Mouse (Mus musculus): ENCODE results near the gene Sun1.
A peak's percentile ranks its signal among the peaks of the same experiment; 100 is the strongest.

The Sun1 gene

GRCm38 (mm10) chr5:139208183-139208582 lies 7.7 kb downstream of the Sun1 start:
- DNase-seq (ENCODE audit: low spot score in 2 of 2) = no peak

DNA sequence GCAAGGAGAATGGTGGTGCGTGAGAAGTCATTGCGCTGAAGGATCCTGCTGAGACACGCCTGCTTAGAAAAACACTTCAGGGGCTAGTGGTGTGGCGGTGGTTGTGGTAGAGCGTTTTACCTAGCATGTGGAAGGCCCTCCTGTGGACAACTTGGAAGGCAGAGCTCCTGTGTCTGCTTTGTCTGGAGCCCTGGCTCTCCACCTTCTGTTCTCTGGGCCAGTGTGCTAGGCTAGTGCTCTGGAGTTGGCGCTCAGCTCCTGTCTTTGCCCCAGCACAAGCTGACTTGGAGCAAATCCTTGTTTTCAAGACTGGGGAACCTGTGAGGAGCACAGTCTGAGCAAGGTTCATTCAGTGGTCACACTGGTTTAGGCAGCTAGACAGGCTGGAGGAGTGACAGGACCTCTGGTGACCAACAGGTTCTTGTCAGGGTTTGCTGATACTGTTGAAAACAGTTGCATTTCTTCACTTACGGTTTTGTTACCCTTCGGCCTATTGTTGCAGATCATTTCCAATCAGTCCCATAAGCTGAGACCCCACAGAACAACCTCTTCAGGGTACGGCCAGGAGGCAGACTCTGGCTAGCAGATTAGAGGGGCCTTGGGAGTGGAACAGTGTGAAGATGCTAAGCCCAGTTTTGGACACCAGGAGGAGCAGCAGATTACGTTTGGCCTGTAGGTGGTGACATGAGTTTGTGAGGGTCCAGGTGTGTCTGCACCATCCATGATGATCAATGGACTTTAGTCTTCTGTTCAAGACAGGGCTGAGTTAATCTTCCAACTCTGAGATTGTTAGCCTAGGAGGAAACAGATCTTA lies 8.6 kb downstream of the Sun1 start:
- DNase-seq (ENCODE audit: low spot score in 2 of 2) = no peak

DNA sequence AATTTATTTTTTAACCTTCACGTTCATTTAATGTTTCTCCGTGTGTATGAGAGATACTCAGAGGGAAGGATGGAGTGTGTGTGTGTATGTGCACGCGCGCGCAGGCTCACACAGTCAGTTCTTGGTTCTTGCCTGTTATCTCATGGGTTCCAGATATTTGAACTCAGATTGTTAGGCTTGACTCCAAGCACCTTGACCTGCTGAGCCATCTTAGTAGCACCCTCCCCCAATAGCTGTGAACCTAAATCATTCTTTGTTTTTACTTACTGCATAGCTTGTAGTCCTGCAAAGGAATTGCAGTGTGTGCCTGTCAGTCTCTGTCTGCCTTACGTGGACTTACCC lies 9.2 kb downstream of the Sun1 start:
- no peak for DNase-seq (ENCODE audit: low spot score in 2 of 2)

DNA sequence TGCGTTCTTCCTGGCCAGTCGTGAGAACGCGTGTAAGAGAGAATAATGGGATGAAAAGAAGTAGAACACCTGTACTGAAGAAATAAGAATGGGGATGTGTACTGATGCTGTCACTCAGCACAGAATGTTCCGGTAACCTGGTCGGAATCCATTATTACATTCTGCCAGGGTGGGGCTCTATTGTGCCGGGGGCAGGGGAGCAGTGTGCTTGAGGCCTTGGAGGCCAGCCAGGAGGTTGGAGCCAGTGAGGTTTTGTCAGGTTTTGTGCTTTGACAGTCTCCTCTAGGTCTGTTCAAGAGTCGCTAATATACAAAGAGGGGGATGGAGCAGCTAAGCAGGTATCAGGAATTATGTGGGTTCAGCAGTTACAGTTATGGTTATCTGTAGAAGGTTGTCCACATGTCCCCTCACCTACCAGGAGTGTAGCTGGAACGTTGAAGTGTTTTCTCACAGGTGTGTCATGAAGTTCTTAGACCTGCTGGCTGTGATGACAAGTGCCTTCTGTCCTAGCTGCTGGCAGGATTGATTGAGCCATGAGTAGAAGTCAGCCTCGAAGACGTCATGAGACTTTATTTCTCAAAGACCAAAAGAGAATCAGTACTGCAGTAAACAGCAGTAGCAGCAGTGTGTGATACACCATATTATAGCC lies 11.4 kb downstream of the Sun1 start:
- no peak for DNase-seq (ENCODE audit: low spot score in 2 of 2)

DNA sequence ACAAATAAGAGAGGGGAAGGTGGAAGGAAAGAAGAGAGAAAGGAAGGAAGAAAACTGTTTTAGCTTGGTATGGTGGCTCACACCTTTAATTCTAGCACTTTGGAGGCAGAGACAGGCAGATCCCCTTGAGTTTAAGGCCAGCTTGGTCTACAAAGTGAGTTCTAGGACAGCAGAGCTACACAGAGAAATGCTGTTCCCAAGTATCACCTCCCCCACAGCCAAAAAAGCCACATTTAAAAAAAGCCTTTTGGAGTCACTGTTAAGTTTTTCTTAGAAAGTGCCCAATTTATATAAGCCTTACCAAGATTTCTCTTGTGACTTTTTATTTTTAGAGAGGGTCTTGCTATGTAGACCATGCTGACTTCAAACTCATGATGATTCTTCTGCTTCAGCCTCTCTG lies 13.9 kb downstream of the Sun1 start:
- DNase-seq (ENCODE audit: low spot score in 2 of 2) = peak in 1 of 2 experiments; percentile 57

- no peak for DNase-seq (ENCODE audit: low spot score in 2 of 2)
These were observed 14.7 kb downstream of the Sun1 start for GRCm38 (mm10) chr5:139215184-139215583.

- no peak for DNase-seq (ENCODE audit: low spot score in 2 of 2)
These were observed 15.7 kb downstream of the Sun1 start for GRCm38 (mm10) chr5:139216121-139216520.

DNA sequence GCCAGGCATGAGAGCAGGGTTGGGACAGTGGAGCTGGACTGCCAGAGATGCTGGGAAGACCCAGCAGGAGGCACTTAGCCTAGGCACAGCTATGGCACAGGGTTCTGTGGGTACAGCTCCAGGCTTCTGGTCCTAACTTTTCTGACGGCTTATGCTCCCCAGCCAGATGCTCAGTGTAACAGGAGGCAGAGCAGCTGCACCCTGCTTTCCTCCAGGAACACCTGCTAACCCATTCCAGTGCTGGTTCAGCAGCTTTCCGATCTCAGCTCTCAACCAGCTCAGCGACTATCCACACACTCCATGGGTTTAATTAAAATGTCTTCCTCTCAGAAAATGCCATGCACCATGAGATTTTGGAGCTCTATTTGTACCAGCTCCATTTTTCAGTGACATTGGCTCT lies 16.3 kb downstream of the Sun1 start:
- no peak for DNase-seq (ENCODE audit: low spot score in 2 of 2)

DNA sequence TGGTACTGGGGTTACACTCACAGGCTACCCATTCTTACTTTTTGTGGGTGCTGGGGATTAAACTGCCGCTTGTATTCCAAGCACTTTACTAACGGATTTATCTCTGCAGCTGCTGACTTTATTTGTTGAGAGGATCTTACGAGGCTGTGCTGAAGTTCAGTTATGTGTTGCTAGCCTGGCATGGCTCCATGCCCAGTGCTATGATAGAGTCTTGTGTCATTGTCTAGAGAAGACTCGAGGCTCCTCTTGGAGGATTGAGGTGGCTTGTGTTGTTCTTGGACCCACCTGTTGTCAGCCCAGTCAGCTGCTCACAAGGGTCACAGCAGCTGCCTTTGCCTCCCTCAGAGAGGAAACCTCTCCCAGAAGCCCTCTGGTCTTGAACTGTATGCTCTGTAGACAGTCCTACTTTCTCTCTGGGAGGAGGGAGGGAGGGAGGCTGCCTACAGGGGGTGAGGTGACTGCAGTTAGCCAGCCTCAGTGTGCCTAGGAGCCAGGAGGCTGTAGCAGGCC lies 19.6 kb downstream of the Sun1 start:
- no peak for DNase-seq (ENCODE audit: low spot score in 2 of 2)

- DNase-seq (ENCODE audit: low spot score in 2 of 2) = no peak
These were observed 20.2 kb downstream of the Sun1 start for GRCm38 (mm10) chr5:139220610-139221009.

- DNase-seq (ENCODE audit: low spot score in 2 of 2) = no peak
These were observed 22.9 kb downstream of the Sun1 start for GRCm38 (mm10) chr5:139223331-139223730.

- DNase-seq (ENCODE audit: low spot score in 2 of 2) = no peak
These were observed 26.8 kb downstream of the Sun1 start for GRCm38 (mm10) chr5:139227236-139227635.

DNA sequence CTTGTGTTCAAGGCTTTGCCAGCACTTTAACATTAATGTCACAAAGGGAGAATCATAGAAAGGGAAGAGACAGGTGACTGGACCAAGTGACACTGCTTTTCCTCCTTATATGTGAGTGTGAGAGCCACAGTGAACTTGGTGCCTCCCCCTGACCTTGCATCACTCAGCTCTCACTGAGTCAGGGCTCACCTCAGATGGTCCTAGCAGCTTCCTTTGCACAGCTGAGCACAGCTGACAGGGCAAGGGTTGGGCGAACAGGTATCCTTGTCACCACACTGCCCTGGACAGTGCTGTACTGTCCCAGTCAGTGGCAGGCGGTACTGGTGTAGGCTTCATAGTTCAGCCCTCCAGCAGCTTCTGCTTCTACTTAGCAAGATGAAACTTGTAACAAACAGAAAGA lies 27.2 kb downstream of the Sun1 start:
- DNase-seq (ENCODE audit: low spot score in 2 of 2) = no peak

DNA sequence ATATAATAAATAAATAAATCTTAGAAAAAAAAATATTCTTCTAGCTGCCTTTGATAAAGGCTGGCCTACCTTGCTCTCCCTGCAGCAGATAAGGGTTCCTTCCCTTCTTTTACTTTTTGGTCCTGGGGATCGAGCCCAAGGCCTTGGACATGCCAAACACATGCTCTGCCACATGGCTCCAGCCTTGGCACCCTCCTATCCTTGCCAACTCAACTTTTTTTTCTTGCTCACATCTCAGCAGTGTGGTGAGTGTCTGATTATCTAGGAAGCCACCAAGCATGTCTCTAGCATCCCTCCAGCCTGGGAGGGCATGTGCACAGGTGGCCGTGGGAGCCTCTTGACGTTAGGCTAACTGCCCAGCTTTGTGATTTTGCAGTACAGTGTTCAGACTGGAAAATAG lies 27.9 kb downstream of the Sun1 start:
- no peak for DNase-seq (ENCODE audit: low spot score in 2 of 2)

DNA sequence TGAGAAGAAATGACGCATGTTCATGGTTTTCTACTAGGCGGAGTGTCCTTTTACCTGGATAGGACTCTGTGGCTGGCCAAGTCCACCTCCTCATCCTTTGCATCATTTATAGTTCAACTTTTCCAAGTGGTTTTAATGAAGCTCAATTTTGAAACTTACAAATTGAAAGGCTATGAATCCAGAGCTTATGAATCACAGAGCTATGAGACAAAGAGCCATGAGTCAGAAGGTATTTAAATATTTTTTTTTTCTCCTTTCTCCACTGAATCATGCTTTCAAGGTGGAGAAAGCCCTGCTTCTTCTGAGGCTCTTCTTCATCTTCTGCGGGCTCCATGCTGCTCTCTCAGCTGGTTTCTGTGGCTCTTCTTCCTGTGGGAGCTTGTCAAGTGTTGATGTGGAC lies 29.3 kb downstream of the Sun1 start:
- DNase-seq (ENCODE audit: low spot score in 2 of 2) = no peak

DNA sequence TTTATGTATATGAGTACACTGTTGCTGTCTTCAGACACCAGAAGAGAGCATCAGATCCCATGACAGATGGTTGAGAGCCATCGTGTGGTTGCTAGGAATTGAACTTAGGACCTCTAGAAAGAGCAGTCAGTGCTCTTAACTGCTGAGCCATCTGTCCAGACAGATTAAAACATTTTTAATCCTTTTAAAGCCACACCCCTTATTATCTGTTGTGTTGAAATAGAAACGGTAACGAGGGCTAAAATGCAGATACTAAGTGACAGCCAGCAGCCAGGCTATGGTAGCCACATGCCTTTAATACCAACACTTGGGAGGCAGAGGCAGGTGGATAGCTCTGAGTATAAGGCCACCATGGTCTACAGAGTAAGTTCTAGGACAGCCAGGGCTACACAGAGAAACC lies 31.6 kb downstream of the Sun1 start:
- DNase-seq (ENCODE audit: low spot score in 2 of 2) = no peak

DNA sequence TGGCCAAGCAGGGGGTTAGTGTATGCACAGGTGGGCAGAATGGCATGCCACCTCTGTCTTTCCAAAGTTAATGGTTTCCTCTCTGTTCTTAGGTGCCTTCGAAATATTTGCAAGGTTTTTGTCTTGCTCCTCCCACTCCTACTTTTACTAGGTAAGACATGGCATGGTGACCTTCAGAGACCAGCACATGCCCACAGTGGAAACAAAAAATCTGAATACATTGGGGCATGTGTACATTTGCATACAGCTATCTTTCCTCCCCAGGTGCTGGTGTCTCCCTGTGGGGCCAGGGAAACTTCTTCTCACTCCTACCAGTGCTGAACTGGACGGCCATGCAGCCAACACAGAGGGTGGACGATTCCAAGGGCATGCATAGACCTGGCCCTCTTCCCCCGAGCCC lies 34.0 kb downstream of the Sun1 start:
- no peak for DNase-seq (ENCODE audit: low spot score in 2 of 2)

GRCm38 (mm10) chr5:139237436-139237835 lies 37.0 kb downstream of the Sun1 start:
- no peak for DNase-seq (ENCODE audit: low spot score in 2 of 2)

- DNase-seq (ENCODE audit: low spot score in 2 of 2) = no peak
These were observed 40.8 kb downstream of the Sun1 start for GRCm38 (mm10) chr5:139241022-139241761.

DNA sequence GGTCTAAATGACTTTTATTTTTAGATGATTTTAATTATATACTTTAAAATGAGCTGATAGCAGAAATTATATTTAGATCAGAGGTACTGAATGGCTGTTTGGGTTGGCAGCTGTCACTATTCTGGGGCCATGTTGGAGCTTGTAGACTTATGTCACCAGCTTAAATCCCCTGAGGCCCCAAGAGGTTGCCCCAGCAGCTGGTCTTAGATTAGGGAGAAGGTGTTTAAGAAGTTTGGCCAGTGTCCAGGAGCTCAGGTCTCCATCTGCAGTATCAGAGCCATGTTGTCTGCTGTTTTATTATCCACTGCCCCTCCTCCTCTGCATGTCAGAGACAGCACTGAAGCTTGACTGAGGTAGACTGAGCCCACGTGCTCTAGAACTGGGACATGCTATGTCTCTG lies 42.9 kb downstream of the Sun1 start:
- DNase-seq (ENCODE audit: low spot score in 2 of 2) = no peak

DNA sequence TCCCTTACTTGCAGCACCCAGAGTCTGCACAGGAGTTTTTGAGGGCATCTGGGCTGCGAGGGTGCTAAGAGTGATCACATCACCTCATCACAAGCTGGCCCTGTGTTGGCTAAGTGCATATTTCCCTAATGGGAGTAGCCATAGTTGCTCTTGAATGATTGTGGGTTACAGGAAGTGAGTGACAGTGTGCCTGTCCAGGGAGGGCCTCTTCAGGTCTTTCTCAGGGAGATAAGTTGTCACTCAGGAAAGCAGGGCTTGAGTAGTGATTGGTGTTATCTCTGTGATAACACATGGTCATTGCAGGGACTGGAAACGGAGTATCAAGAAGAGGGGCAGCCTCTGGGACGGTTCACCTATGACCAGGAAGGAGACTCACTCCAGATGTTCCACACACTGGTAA lies 47.3 kb downstream of the Sun1 start:
- DNase-seq (ENCODE audit: low spot score in 2 of 2) = no peak

- DNase-seq (ENCODE audit: low spot score in 2 of 2) = no peak
These were observed 48.4 kb downstream of the Sun1 start for GRCm38 (mm10) chr5:139248846-139249245.

GRCm38 (mm10) chr5:139251279-139251678 lies 50.8 kb downstream of the Sun1 start:
- no peak for DNase-seq (ENCODE audit: low spot score in 2 of 2)

Data from right cerebral cortex, postnatal 36 days (tissue).